Mouse (Mus musculus) megakaryocyte progenitor cell, adult 5-6 weeks (primary cell): Measurements from ENCODE around the gene Vwa5b1. TPM values are rescaled to one million over a fixed set of nuclear protein-coding genes. Genes with fewer than 3 reads are reported as not detected.

Experiments used
- ATAC-seq: replicated peaks from 2 replicates; pipeline ENCODE4 v1.8.0; 2016; ENCODE audit warnings: mild to moderate bottlenecking, moderate TSS enrichment, inconsistent platforms; ENCODE audit not compliant: poor library complexity
- total RNA-seq, 2 experiments: library from RNA; stranded (forward) in 1 of 2; stranded (reverse) in 1 of 2; fragments of 157-497, 149-512 nt in 1 of 2; fragments of 200-1000 nt in 1 of 2; gene quantifications; 2 replicates each; pipeline versions ENCODE4 v1.2.3 to v1.2.4; 2015 to 2017

The Vwa5b1 gene
- total RNA-seq (2015) = not detected in 2 replicates
- total RNA-seq (2017) = not detected in 2 replicates

DNA sequence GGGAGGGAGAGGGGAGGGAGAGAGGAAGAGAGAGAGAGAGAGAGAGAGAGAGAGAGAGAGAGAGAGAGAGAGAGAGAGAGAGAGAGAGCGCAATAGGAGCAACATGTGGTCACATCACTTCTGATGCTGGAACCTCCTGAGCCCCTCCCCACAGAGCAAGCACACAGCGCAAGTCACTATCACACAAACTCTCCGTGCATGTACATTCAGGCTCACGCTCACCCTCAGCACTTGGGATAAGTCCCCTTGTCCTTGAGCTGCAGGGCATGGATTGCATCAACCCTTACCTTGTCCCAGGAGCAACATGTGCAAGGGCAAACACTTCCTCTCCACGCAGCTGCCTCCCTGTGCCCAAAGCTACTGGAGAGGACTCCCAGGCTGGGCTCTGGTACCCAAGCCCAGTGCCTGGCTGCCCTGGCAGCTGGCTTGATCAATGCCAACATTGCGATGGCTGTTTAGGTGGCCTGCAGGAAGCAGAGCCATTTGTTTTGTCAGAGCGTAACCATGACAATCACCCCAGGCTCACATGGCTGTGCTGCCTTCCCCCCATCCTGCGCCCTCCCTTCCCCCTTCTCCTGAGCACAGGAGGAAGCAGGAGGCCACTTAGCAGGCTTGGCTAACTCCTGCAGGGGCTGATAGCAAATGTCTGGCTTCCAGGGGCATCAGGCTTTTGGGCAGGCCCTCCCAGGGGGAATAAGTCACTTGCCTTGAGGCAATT, at the start of gene Vwa5b1:
Gene Vwa5b1, minus strand, starts transcription at position 457 of the 718 bp plus-strand sequence.
- ATAC-seq = no peak

DNA sequence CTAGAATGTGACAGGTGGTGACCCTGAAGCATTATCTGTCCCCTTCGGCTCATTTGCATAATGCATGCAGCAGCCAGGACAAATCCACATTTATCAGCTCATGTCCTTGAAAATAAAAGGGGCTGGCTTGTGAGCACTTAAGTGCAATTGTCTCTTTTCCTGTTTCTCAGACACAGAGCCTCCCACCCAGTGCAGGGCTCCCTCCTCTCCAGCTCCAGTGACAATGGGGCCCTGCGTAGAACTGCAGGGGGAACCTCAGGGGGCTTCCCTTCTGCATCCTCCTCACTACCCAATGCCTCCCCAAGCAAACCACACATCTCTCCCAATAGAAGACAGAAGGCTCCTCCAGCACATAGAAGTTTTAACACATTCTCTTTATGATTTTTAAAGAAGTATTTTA, 47.1 kb upstream of the Vwa5b1 start:
- ATAC-seq = no peak

DNA sequence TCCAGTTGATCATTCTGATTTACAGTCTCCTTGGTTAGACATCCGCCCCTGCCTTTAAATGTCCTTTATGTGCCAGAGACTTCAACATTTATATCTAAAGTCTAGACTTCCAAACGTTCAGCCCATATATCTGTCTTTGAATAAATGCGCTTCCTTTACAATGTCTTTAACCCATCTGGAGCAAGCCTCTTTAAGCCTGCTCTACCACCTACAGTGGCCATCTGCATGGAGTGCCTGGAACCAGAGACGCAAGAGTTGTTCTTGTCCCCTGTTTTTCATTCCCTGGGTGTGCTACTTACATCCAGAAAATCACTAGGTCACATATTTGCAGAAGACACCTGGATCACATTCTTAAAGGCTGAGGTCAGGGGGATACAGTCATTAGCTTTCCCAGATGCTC, 44.4 kb upstream of the Vwa5b1 start:
- no peak for ATAC-seq

DNA sequence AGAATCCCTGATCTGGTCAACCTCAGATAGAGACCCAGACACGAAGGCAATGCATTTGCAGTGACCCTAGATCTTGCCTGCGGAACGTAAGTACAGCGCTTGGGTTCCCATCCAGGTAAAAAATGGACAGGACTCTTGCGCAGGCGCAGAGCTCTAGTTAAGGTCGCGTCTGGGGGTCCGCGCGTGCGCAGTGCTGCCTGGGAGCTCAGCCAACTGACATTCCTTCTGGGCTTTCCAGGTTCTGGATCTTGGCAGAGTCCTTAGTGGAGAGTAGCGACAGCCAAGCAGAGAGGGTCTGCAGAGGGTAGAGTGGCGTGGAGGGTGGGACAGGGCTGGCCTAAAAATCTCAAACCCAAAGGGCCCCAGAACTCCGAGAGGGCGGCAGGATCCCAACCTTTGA, 41.9 kb upstream of the Vwa5b1 start:
- no peak for ATAC-seq

DNA sequence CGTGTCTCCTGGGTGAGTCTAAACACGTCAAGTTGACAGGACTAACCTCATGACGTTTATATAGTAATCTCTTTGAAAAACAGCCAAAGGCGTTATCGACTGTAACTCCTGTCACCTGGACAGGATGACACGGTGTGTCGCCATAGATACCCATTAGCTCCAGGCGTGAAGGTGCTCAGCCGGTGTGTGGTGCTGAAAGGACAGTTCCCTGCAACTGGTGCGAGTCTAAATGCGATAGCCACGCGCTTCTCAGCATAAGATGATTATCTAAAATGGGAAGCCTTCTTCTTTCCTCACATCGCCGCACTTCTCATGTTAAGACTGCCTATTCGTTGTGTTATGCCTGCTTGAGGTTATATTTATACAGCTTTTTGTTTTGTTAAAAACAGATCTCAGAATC, 40.8 kb upstream of the Vwa5b1 start:
- peak; percentile 48 for ATAC-seq

DNA sequence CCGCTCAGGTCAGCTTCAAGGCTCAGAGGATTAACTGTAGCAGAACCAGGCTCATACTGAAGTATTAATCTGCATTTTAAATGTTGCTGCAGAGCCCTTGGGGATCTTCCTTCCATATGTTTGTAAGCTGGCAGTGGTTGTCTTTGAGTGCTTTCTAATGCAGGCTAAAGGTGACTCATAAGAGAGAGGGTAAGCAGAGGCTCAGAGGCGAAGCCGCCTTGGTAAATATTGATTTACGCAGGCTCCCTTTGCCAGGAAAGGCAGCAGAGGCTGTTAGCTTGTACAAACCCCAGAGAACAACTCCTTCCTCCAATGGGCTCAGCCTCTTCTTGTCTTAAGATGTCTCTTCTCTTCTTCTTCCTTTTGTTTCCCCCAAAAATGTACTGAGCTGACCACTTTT, 36.5 kb upstream of the Vwa5b1 start:
- no peak for ATAC-seq

DNA sequence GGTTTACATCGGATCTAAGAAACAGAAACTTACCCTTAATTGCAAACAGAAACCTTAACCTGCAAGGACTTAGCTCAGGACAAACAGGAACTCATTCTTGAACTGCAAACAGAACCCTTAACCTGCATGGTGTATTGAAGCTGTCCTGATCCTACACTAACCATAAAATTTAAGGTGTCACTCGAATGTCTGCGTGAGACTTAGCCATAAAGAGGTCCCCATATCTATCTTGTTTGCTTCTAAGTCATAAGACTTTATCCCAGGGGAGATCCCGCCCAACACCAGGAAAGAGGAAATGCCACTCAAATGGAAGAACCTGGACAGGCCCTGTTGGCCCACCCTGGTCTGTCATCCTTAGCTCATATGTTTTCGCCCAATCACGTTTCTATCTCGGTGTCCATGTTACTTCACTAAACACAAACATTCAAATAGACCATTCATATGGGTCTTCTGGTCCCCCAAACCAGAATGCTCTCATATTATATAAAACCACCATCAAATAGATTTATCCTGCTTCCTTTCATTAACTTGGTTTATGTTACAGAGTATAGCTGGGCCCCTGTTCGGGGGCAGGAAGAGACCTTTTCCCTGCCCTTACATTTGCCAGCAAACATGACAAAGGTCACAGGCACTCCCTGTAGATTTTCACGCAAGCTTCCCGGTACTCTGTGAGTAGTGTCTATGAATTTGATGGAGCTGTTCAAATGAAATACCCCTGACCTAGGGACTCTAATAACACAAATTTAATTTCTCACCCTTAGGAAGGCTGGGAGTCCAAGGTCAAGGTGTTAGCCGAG, 34.6 kb upstream of the Vwa5b1 start:
- ATAC-seq = no peak

DNA sequence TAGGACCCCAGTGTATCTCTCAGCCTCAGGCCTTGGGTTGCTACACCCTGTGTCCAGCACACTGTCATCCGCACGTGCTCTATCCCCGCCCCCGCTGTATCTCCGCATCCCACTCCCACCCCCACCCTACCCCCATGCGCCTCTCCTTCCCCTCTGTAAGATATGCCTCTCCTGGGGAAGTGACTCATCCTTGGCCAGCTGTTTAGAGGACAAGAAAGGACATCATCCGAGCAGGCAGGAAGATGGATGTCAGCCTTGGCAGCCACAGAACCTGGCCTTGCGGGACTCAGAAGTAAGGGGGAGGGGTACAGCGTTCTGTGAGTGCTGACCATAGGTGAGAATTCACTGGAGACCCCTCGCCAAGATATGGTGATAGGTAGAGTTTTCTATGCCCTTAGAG, 30.8 kb upstream of the Vwa5b1 start:
- no peak for ATAC-seq

DNA sequence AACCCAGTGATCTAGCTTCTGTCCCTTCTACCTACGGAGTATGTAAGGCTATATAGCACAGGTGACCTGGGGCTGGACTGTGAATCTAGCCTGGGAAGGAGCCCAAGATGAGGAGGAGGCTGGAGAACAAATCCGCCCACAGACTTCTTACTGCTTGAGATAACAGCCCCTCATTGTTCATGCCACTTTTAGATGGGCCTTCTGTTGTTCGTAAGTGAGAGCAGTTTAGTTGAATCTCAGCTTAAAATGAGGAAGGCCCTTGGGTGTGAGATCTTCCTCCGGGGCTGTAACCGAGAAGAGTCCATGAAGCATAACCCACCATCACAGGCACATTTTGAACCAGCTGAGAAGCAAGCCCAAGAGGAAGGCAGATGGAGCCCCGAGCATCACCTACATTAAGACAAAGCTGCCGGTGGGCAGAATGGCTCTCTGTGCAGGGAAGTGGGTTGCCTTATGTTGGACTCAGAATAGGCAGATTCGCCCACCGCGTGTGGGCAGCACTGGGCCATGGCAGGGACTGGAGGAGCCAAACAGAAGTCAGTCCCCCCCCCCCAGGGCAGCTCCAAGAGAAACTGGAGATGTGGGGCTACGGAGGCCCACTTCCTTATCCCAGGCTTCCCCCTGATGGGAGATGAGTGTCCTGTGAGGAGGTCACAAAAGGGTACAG, 24.4 kb upstream of the Vwa5b1 start:
- ATAC-seq = no peak

DNA sequence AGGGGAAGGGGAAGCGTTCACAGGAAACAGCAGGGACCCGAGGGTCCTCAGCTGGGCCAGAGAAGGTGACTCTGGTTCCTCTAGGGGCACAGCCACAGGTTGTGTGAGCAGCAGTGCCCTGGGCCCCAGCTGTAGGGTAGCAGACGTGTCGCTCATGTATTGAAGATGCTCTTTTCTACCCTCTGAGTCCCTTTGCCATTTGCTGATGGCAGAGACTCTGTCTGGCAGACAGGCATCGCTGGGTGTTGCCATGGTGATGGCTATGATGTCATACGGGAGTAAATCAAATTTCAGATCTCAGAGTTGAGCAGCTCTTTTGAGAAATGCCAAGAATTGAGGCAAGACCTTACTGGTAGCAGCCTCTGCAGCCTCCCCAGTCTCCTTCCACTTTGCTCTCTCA, 17.4 kb upstream of the Vwa5b1 start:
- no peak for ATAC-seq

DNA sequence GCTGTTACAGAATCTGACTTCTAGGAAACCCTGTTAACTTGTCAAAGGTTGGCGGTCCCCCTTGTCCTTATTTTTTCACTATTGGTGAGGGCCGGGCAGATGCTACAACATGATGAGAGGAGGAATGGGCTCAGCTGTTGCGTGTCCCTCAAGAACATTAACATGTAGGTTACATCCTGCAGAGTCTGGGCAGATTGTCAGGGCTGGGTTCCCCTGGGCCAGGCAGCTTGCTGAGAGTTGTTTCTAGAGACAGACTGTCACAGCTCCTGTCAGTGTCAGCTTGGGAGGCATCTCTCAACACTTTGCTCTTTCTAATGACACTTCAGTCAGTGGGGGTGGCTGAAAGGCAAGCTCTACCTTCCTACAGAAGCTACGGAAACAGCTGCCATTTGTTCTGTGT, 16.2 kb upstream of the Vwa5b1 start:
- ATAC-seq = no peak

DNA sequence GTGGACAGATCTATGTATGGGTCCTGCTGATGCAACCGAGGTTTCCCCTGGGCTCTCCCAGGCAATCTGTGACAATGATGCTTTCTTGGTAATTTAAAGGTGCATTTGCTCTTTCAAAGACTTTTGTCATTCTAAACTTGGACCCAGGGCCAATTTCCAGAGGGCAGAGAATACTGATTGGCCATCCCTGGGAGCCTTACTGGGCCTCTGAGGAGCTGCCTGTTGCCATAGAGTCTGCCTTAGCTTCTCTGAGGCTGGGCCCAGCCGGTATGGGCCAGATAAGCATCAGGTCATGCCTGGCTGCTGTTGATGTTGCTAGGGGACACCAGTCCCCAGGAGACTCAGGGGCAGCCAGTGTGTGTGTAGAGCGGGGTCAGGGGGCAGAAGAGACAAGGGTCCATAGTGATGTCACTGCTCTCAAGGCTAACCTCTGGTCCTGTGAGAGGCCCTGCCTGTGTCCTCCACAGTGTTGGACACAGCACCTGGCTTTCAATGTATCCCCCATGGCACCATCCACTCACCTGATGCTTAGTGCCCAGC, 12.5 kb upstream of the Vwa5b1 start:
- ATAC-seq = no peak

DNA sequence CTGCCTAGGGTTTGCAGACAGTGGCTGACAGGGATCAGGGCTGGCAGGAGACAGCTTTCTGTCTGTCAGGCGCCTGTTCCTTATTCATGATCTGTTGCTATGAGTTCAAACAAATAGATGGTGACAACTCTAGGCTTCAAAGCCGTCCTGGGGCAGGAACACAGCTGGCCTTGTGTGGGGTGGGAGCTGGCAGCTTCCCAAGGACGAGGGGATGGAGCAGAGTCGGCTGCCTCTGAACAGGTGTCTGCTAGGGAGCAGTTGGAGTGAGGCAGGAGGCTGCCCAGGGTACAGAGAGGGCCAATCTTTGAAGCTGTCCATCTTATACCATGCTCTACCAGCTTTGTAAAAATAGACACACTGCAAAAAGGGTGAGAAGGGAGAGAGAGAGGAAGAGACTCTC, 6.6 kb upstream of the Vwa5b1 start:
- ATAC-seq = no peak

DNA sequence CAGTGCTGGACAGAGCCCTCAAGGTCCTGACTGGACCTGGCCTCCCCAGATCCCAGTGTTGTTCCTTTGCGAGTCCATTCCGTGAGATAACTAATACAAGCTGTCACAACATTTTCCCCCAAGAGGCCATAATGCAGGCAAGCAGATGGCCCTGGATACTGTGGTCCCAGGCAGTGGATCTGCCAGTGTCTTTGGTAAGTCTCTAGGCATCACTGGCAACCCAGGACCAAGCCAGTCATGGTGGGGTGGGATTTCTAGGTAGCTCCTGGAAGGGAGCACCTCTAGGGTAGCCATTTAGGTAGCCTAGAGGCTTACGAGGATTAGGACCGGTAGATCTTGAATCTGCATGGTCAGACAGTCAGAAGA, 445 bp upstream of the Vwa5b1 start:
- no peak for ATAC-seq

DNA sequence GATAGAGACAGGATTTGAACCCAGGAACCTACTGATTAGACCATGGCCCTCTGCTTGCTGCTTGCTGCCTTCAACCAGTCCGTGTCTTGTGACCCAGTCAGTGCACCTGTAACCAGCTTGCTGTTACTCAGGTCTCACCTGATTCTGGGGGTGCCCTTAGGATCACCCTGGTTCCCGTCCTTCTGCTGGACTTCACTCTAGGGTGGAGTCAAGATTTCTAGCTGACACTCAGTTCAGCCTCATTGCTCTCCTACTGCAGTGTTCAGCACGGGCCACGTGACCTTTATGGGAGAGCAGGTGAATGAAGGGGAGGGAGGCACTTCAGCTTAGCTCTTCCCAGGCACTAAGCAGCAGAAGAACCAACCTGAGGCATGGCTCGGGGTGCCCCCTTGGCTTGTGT, 7.4 kb downstream of the Vwa5b1 start:
- ATAC-seq = no peak

DNA sequence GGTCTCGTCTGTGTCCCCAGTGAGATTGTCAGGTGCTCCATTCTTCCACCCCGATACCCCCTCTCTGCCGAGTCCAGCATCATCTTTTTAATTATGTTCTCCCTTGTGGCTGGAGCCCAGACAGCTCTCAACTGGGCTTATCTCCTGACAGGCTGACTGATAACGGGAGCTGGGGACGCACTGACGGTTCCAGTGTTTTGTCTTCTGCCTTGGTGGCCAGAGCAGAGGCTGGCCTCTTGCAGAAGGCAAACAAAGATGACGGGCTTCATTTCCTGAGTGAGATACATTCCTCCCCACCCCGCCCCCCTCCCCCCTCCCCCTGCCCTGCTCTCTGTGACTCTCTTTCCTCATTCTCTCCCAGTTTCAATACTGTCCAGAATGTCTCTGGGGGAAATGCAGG, 21.2 kb downstream of the Vwa5b1 start:
- ATAC-seq = no peak

DNA sequence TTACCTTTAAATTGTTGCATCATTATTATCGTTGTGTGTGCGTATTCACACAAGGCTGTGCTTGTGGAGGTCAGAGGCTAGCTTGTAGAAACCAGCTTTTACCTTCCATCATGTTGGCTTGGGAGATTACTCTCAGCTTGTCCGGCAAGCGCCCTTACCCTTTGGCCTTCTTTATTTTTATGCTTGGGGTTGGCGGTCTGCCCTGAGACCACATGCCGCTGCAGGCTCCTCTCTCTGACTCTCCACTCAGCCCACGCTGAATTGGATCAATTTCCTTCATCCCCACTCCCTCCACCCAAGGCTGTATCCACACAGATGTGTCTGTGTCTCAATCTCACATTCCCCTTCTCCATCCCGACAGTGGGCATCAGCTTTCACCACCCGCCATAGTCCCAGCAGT, 33.8 kb downstream of the Vwa5b1 start:
- no peak for ATAC-seq

DNA sequence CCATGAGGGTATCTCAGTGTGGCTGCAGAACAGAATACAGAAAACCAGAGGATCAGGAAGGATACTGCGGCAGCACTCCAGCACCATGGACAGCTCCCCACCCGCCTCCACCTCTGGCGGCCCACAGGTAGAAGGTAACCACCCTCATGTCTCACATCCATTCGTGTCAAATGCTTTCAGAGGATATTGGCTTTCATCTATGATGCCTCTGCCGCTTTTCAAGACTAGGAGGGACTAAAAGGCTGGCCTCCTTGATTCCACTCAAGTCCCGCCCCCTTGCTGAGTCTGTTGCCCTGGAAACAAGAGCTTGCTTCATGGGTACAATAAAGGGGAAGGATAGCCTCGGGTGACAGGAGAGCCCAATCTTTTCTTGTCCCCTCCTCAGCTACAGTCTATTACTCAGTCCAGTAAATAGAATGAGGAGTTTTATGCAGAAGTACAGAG, 37.8 kb downstream of the Vwa5b1 start:
- no peak for ATAC-seq

DNA sequence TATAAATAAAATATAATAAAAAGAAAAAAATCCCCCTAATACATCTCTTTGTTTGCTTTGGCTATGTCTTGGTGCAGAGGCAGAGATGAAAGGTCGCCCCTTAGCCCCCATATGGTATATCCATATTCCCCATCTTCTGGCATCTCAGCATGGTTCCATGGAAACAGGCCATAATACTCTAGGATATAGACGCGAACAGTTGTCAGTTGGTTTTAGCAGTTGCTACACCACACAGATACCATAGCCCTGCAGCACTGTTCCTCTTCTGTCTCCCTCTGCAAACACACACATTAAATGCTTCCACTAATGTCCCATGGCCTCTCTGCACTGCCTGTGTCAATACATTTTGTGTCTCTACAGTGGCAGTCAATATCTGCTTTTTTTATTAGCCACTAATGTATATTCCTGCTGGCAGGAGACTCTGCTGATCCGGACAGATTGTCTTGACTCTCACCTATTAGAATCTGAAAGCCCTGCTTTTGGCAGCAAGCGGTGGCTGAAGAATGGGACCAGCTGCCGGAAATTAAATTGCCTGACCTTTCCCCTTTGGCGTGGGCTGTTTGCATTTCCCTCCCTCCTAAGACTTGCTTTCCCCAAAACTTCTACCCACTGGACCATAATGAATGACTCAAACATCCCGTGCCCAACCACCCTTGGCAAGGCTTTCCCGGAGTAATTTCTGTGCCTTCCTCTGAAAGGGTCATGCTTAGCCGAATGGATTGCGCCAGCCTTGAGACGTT, 39.1 kb downstream of the Vwa5b1 start:
- no peak for ATAC-seq

DNA sequence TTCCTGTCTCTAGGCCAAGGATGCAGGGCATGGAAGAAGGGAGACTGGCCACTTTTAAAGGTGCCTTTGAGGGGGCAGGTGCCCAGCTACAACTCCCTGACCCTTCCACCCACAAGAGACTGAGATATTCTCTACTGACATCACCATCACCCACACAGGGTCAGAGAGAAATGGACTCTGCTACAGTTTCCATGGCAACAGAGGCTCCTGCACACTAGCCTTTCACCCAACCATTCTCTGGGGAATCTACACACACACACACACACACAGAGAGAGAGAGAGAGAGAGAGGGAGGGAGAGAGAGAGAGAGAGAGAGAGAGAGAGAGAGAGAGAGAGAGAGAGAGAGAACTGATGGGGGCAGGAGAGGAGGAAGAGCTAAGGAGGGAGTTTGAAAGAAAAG, 50.7 kb downstream of the Vwa5b1 start:
- ATAC-seq = no peak

DNA sequence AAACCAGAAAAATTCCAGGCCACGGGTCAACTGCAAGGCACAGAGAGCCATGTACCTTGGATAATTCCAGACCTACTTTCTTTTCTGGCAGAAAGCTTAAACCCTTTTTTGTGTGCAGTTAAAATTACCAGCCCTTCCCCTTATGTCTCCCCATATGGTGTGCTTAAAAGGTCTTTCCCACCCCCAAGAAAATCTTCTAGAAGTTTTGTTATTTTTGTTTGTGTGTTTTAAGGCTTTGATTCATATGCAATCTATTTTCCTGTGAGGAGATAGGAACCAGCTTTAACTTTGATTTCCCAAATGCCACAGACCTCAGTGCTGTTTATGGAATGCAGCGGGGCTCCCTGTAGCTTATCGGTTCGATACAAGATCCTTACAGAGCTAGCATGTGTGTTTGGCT, 53.2 kb downstream of the Vwa5b1 start:
- no peak for ATAC-seq
